ENCODE assay signal across 10 mouse cellular contexts in the genomic region with DNA sequence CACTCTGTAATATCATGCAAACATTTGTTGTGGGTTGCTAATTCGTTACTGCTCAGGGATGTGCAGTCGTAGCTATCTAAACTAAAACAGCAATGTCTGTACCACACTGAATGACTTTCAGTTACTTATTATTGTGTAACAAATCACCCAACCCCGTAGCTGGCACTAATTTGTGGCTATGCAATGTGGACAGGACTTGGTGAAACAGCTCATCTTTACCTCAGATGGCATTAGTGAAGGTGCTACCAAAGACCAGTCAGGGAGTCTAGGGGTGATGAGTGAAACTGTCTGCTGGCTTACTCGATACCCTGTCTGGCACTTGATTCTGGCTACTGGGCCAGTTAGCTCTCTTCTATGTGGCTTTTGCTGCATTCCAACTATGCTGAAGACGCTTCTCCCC.
"Had no signal": no experiment of that assay in that cellular context is flagged by ENCODE, and none has a peak within 500 bp of the region (broad histone marks: within the 10 kb centered on the region; RNA-seq: fewer than 3 reads in every experiment).

No protein-coding gene starts in this region.

- DNase-seq: gastrocnemius, postnatal 36 days; heart, adult 18-20 months; heart, postnatal 14 days; heart, postnatal 36 days; kidney, adult 18-20 months; kidney, adult 8-10 months; kidney, postnatal 10 days; kidney, postnatal 25 days; kidney, postnatal 4 days; liver had no signal
